Mouse (Mus musculus): Measurements from ENCODE around the gene Raf1.

DNA sequence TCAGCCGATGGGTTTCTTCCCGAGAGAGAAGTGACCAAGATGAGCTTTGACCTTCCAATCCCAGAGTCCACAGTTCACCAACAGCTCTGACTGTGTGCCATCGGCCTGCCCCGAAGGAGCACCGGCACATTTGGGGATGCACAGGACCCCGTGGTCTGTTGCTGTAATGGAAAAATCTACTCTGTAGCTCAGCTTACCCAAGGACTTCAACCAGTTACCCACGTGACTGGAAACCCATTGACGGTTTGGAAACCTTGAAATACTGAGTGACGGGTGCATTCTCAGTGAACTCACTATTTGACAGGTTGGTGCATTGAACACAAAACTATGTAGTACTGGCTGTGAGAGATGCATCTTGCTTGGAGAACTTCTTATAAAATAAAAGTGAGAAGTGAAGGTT, 98.5 kb downstream of the Raf1 start:
- TF ChIP-seq CTCF (IDR thresholded peaks at IDR 0.05; ENCODE audit: insufficient read depth, low read depth, low read length) (no peak), POLR2A (IDR thresholded peaks at IDR 0.05; ENCODE audit: insufficient read depth, low read depth, low read length) (no peak)
